Mouse (Mus musculus) testis, postnatal 14 days (tissue): ENCODE measurements around the gene Ddx59.

ENCODE experiments used
- DNase-seq: peaks from one replicate; pipeline ENCODE4 v3.0.0; 2021; ENCODE audit warnings: low spot score

The Ddx59 gene

GRCm38 (mm10) chr1:136414798-136415755, at the start of gene Ddx59:
Ddx59 (plus strand) TSS chr1:136415271.
- DNase-seq: peak; percentile 96

- no peak for DNase-seq
Measured at GRCm38 (mm10) chr1:136365986-136366385, 49.1 kb upstream of the Ddx59 start.

GRCm38 (mm10) chr1:136379261-136379660, 35.8 kb upstream of the Ddx59 start:
- no peak for DNase-seq

GRCm38 (mm10) chr1:136380161-136380560, 34.9 kb upstream of the Ddx59 start:
- no peak for DNase-seq

GRCm38 (mm10) chr1:136380606-136381005, 34.5 kb upstream of the Ddx59 start:
- no peak for DNase-seq

- DNase-seq: no peak
Measured at GRCm38 (mm10) chr1:136381169-136381568, 33.9 kb upstream of the Ddx59 start.

- no peak for DNase-seq
Measured at GRCm38 (mm10) chr1:136381583-136381982, 33.5 kb upstream of the Ddx59 start.

- no peak for DNase-seq
Measured at GRCm38 (mm10) chr1:136386914-136387313, 28.2 kb upstream of the Ddx59 start.

- DNase-seq: no peak
Measured at GRCm38 (mm10) chr1:136394506-136394905, 20.6 kb upstream of the Ddx59 start.

GRCm38 (mm10) chr1:136395073-136395472, 20.0 kb upstream of the Ddx59 start:
- DNase-seq: no peak

GRCm38 (mm10) chr1:136401281-136401680, 13.8 kb upstream of the Ddx59 start:
- DNase-seq: no peak

GRCm38 (mm10) chr1:136409631-136410030, 5.4 kb upstream of the Ddx59 start:
- no peak for DNase-seq

- no peak for DNase-seq
Measured at GRCm38 (mm10) chr1:136415756-136416126, 670 bp downstream of the Ddx59 start.

- DNase-seq: no peak
Measured at GRCm38 (mm10) chr1:136418393-136418792, 3.3 kb downstream of the Ddx59 start.

GRCm38 (mm10) chr1:136427166-136427969, 12.3 kb downstream of the Ddx59 start:
- DNase-seq: no peak

- DNase-seq: no peak
Measured at GRCm38 (mm10) chr1:136428981-136429380, 13.9 kb downstream of the Ddx59 start.

- DNase-seq: no peak
Measured at GRCm38 (mm10) chr1:136430126-136430818, 15.2 kb downstream of the Ddx59 start.

- no peak for DNase-seq
Measured at GRCm38 (mm10) chr1:136440741-136441140, 25.7 kb downstream of the Ddx59 start.

- DNase-seq: no peak
Measured at GRCm38 (mm10) chr1:136442809-136443208, 27.7 kb downstream of the Ddx59 start.

GRCm38 (mm10) chr1:136444555-136445255, 29.6 kb downstream of the Ddx59 start:
- DNase-seq: no peak

- DNase-seq: no peak
Measured at GRCm38 (mm10) chr1:136446933-136447332, 31.9 kb downstream of the Ddx59 start.

GRCm38 (mm10) chr1:136447338-136447737, 32.3 kb downstream of the Ddx59 start:
- DNase-seq: no peak
